Mouse (Mus musculus): ENCODE results near the gene Capn10.

DNA sequence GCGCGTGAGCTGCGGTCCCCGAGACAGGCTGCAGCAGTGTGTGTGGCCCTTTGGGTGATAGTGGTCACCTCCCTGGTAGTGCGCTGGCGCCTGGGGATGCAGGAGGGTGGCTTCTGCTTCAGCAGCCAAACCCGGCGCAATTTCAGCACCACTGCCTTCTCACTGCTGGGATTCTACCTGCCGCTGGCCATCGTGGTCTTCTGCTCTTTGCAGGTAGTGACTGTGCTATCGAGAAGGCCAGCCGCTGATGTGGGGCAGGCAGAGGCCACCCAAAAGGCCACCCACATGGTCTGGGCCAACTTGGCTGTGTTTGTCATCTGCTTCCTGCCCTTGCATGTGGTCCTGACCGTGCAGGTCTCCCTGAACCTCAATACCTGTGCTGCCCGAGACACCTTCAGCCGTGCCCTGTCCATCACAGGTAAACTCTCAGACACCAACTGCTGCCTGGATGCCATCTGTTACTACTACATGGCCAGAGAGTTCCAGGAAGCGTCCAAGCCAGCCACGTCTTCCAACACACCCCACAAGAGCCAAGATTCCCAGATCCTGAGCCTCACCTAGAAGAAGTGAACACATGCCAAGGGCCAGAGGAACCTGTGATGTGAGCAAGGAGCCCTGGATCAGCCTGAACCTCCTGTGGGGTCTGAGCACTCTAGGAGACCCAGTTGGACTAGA, 48.9 kb downstream of the Capn10 start:
- TF ChIP-seq CTCF (IDR thresholded peaks at IDR 0.05; ENCODE audit: borderline replicate concordance, control insufficient read depth, extremely low read depth, insufficient read depth, low read length, poor library complexity), result no peak
- no peak for TF ChIP-seq POLR2A (IDR thresholded peaks at IDR 0.05; ENCODE audit: control insufficient read depth, extremely low read depth, insufficient read depth, low read length, poor library complexity)
